Mouse (Mus musculus) midbrain, embryonic 13.5 days (tissue): ENCODE measurements around the gene Spcs2. TPM values are rescaled to one million over a fixed set of nuclear protein-coding genes. Genes with fewer than 3 reads are reported as not detected.

Experiments used
- ATAC-seq: fragments of 200-750 bp; cut with Nextera tagmentation; 2 replicates; pipeline ENCODE4 v1.8.0; 2017; ENCODE audit warnings: mild to moderate bottlenecking, moderate TSS enrichment, moderate library complexity
- H3K27ac ChIP-seq: fragments of 300-500 bp; sonication (generic); 2 replicates; pipeline ENCODE4 v1.5.1; 2015; ENCODE audit warnings: inconsistent platforms, mild to moderate bottlenecking, moderate library complexity
- H3K27me3 ChIP-seq: fragments of 300-500 bp; sonication (generic); 2 replicates; pipeline ENCODE4 v1.6.1; 2015; ENCODE audit warnings: mild to moderate bottlenecking, inconsistent platforms
- H3K36me3 ChIP-seq: fragments of 300-500 bp; sonication (generic); 2 replicates; pipeline ENCODE4 v1.6.1; 2015; ENCODE audit warnings: mild to moderate bottlenecking, inconsistent platforms
- H3K4me1 ChIP-seq: fragments of 300-500 bp; sonication (generic); replicated peaks from 2 replicates; pipeline ENCODE4 v1.6.1; 2015; ENCODE audit warnings: inconsistent platforms
- H3K4me2 ChIP-seq: fragments of 300-500 bp; sonication (generic); replicated peaks from 2 replicates; pipeline ENCODE4 v1.6.1; 2015; ENCODE audit warnings: moderate library complexity, mild to moderate bottlenecking, inconsistent platforms
- H3K4me3 ChIP-seq: fragments of 300-500 bp; sonication (generic); replicated peaks from 2 replicates; pipeline ENCODE4 v1.5.1; 2015; ENCODE audit warnings: mild to moderate bottlenecking, inconsistent platforms
- H3K9ac ChIP-seq: fragments of 300-500 bp; sonication (generic); replicated peaks from 2 replicates; pipeline ENCODE4 v1.6.1; 2015; ENCODE audit warnings: mild to moderate bottlenecking, inconsistent platforms
- H3K9me3 ChIP-seq: fragments of 300-500 bp; sonication (generic); 2 replicates; pipeline ENCODE4 v1.6.1; 2016; ENCODE audit warnings: mild to moderate bottlenecking, inconsistent platforms
- WGBS: fragments of 180-500 bp; shearing (Covaris S2); methylation state at CpG from one replicate; pipeline ENCODE4 v1.1.7; 2015; 5-methylcytosine and 5-hydroxymethylcytosine counted together
- polyA plus RNA-seq: library from polyadenylated mRNA; unstranded; fragments of >200 nt; fragmentation: Nextera tagmentation; extraction: Ambion mirVana; gene quantifications from 2 replicates; pipeline ENCODE4 v1.2.1, GENCODE M21; 2015

Gene Spcs2
- polyA plus RNA-seq, 1 experiment from 2014 or later = 326 TPM

DNA sequence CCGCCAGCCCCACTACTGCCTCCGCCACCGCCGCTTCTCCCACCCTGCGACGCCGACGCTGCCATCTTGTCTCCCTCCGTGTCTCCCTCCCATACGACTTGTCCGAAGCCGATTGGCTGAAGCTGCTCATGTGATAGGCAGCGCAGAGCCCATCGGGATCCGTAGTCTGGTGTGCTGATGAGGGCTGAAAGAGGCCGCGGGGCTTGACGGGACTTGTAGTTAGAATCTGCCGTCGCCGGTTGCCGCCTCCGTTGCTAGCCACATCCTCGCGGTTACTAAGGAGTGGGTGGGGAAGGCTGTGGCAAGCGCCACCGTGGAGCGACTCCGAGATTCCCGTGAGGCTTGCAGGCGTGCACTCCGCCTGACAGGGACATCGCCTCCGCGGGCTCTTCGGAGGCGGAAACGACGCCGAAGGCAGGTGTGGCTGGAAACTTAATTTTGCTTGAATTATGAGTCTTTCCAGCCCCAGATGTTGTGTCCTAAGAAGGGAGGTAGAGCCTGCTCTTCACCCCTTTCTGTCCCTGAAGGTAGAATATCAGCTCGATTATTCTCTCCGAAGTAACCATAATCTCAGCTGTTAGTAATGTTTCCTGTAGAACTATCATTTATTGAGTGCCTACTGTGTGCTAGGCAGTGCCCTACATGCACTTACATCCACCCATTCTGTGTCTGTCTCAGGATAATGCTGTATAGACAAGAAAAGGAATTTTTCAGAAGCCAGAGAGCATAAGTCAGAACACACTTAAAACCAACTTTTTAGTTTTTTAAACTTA is 4.3 kb downstream of the Spcs2 start, which contains the start of gene Xrra1:
Xrra1 (plus strand) TSS at position 304 of the 773 bp plus-strand sequence.
- H3K4me3 ChIP-seq = peak within 1 kb of the TSS; percentile 87
- H3K9me3 ChIP-seq = no peaks in the 10 kb centered on the region
- under 1% methylated on average over 42 of the region's 42 CpGs for WGBS
- H3K27me3 ChIP-seq = no peaks in the 10 kb centered on the region
- peak within 1 kb of the TSS; percentile 92 for H3K9ac ChIP-seq
- H3K36me3 ChIP-seq = peaks cover 15% of the 10 kb centered on the region
- peak within 1 kb of the TSS; percentile 85 for H3K27ac ChIP-seq
- ATAC-seq = peak; percentile 99
- H3K4me1 ChIP-seq = peaks cover 20% of the 10 kb centered on the region
- H3K4me2 ChIP-seq = peak within 1 kb of the TSS; percentile 96

DNA sequence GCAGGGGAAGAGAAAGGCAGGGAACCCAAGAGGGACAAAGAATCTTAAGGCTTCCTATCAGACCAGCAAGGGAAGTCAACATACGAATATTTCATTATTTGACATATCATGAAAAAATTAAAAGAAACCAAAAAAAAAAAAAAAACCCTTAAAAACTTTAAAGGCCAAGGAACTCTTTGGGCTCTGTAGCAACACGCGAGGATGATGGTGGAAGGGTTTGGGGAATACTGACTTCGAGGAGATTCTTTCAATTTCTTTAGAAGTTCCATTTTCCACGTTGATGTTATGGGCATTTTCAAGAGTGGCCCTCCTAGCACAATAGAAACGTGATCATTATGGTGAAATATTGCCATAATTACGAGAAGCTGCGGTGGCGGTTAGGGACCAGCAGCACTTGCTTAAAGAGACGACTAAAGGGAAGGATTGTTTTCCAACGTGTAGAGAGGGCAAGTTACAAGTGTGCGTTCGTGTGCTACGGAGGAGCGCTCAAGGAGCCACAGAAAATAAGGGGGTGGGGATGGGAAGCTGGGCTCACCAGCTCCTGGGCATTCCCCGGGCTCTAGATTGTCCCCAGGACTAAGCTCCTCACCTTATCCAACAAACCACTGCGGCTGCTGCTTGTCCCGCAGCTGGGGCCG is 5.0 kb downstream of the Spcs2 start:
- peaks cover 18% of the 10 kb centered on the region for H3K4me1 ChIP-seq
- peak; percentile 84 for ATAC-seq

DNA sequence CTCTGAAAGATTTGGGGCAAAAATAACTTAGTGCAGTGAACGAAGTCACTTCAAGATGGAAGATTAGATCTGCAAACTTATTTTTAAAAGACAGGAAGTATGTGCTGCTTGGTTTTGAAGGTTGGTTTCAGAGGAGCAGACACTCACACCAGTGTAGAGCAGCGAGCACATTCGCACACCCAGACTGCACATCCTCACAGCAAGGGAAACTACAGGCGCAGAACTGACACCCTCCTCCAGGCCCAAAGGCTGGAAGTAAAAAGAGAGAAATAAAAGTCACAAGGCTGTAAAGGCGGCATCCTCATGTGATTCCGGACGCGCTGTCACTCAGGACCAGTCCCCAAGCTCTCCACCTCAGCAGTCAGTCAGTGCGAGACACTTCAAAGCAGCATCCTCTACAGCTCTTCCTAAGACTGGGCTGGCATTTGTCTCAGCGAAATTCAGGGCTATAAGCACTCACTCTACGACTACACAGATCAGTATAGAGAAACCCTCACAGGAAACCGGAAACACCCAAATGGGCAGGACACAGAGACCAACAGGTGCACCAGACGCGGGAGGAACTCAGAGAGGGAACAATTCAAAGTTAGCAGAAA is 6.9 kb downstream of the Spcs2 start:
- WGBS = 95% methylated on average over 14 of the region's 14 CpGs
- Histone ChIP-seq H3K27ac (no peak overlapping the region), H3K4me1 (peaks cover 27% of the 10 kb centered on the region), H3K9ac (0 out of 2 replicates have a peak overlapping the region, but pooled peaks have one; percentile 14), H3K36me3 (peaks cover 30% of the 10 kb centered on the region), H3K4me3 (no peak overlapping the region), H3K27me3 (no peaks in the 10 kb centered on the region), H3K9me3 (no peaks in the 10 kb centered on the region), H3K4me2 (no peak overlapping the region)
- no peak for ATAC-seq

More for the DNA sequence above, 5.0 kb downstream of the Spcs2 start:
- Histone ChIP-seq H3K9ac (peak overlapping the region; percentile 92), H3K36me3 (peaks cover 22% of the 10 kb centered on the region), H3K9me3 (no peaks in the 10 kb centered on the region), H3K27ac (peak overlapping the region; percentile 85), H3K4me3 (peak overlapping the region; percentile 87), H3K27me3 (no peaks in the 10 kb centered on the region), H3K4me2 (peak overlapping the region; percentile 96)
- 1% methylated on average over 19 of the region's 19 CpGs for WGBS

DNA sequence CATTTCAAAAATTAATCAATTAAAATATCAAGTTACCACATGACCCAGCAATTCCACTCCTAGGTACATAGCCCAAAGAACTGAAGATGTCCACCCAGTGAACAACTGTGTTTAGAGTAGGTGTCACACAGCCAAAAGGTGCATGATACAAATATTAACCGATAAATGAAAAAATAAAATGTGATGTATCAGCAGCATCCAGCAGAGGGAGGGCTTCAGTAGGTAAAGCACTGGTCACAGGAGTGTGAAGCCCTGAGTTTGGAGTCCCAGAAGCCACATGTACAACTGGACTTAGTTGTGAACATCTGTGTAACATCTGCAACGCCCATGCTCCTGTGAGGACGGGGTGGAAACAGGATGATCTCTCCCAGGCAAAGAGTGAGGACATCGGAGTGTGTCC is 9.0 kb downstream of the Spcs2 start:
- ATAC-seq = no peak

DNA sequence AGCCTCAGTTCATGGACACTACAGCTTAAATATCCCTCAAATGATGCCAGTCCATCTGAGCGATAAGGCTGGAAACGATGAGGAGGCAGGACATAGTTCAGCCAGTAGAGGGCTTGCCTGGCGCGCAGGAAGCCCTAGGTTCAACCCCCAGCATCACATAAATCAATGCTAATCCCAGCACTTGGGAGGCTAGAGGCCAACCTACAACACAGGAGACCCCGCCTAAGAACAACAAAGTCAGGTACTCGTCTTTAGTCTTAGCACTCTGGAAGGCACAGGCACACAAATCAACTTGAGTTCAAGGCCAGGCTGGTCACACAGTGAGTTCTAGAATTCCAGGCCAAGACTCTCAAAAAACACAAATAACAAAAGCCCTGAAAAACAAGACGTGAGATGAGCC is 9.9 kb downstream of the Spcs2 start:
- Histone ChIP-seq H3K4me1 (peaks cover 36% of the 10 kb centered on the region), H3K9me3 (no peaks in the 10 kb centered on the region), H3K4me2 (no peak overlapping the region), H3K36me3 (peaks cover 34% of the 10 kb centered on the region), H3K27ac (no peak overlapping the region), H3K4me3 (no peak overlapping the region), H3K27me3 (no peaks in the 10 kb centered on the region), H3K9ac (no peak overlapping the region)
- ATAC-seq = no peak
- WGBS = 88% methylated on average over 7 of the region's 7 CpGs

More for the DNA sequence above, 9.0 kb downstream of the Spcs2 start:
- Histone ChIP-seq H3K36me3 (peaks cover 30% of the 10 kb centered on the region), H3K9ac (no peak overlapping the region), H3K27me3 (no peaks in the 10 kb centered on the region), H3K27ac (no peak overlapping the region), H3K4me1 (peaks cover 36% of the 10 kb centered on the region), H3K4me2 (no peak overlapping the region), H3K4me3 (no peak overlapping the region), H3K9me3 (no peaks in the 10 kb centered on the region)
- WGBS = 94% methylated on average over 4 of the region's 4 CpGs

DNA sequence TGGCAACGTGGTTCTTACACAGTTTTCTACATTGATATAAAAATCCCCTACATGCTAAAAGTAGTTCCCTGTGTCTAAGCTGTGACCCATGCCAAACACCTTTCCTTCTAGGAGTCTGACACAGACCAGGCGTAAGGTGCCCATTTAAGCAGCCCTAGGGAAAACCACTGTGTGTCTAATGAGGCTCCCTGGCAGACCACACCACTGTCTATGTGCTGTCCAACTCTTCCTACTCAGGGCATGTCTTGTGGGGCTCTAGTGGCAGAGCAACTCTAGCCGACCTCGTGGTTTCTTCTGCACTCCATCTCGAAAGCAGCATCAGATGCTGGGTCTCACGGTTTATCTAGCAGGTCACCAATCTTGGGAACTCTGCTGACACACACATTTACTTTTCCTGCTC is 11.6 kb downstream of the Spcs2 start:
- WGBS = 87% methylated on average over 6 of the region's 6 CpGs
- peaks cover 24% of the 10 kb centered on the region for H3K4me1 ChIP-seq
- H3K4me3 ChIP-seq = no peak overlapping the region
- no peak overlapping the region for H3K9ac ChIP-seq
- H3K4me2 ChIP-seq = no peak overlapping the region
- H3K36me3 ChIP-seq = peaks cover 46% of the 10 kb centered on the region
- H3K27ac ChIP-seq = no peak overlapping the region
- ATAC-seq = no peak
- H3K9me3 ChIP-seq = no peaks in the 10 kb centered on the region
- H3K27me3 ChIP-seq = no peaks in the 10 kb centered on the region

DNA sequence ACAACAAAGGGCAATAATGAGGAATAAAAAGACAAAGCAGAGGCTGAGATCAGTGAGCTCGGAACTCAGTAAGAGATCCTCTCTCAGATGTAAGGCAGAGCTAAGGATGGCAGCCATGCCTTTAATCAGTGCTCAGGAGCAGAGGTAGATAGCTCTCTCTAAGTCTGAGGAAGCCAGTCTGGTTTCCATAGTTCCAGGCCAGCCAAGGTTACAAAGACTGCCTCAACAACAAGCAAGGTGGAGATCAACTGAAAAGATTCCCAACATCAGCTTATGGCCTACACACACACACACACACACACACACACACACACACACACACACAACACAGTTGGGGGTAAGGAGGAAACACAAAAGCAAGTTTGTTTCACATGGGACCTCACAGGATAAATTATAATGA is 12.1 kb downstream of the Spcs2 start:
- Histone ChIP-seq H3K4me1 (peaks cover 19% of the 10 kb centered on the region), H3K36me3 (peaks cover 49% of the 10 kb centered on the region), H3K9me3 (no peaks in the 10 kb centered on the region), H3K4me2 (no peak overlapping the region), H3K27ac (peak overlapping the region; percentile 39; the same call in 1 of the 2 replicates), H3K4me3 (no peak overlapping the region), H3K27me3 (no peaks in the 10 kb centered on the region), H3K9ac (no peak overlapping the region)
- 48% methylated on average over 1 of the region's 1 CpGs for WGBS
- ATAC-seq = no peak

DNA sequence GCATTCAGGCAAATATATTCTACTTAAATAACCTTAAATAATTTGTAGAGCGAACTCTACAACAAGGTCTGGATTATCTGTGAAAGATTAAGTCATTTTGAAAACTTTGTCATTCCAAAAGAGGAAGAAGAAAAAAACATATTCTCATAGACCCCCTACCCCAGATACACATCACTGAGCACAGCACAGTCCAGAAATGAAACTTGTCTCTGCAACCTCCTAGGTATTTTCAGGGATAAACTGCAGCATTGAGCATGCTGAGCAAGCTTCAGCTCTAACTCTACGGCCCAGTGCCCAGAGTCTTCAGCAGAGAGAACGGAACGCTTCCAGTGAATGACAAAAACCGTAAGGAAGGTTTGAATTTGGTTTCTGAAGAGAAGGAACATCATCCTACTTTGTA is 12.7 kb downstream of the Spcs2 start:
- WGBS = 66% methylated on average over 5 of the region's 5 CpGs
- Histone ChIP-seq H3K4me1 (peaks cover 18% of the 10 kb centered on the region), H3K4me2 (no peak overlapping the region), H3K27ac (0 out of 2 replicates have a peak overlapping the region, but pooled peaks have one; percentile 30), H3K9me3 (no peaks in the 10 kb centered on the region), H3K9ac (no peak overlapping the region), H3K36me3 (peaks cover 53% of the 10 kb centered on the region), H3K4me3 (no peak overlapping the region), H3K27me3 (no peaks in the 10 kb centered on the region)
- ATAC-seq = no peak

DNA sequence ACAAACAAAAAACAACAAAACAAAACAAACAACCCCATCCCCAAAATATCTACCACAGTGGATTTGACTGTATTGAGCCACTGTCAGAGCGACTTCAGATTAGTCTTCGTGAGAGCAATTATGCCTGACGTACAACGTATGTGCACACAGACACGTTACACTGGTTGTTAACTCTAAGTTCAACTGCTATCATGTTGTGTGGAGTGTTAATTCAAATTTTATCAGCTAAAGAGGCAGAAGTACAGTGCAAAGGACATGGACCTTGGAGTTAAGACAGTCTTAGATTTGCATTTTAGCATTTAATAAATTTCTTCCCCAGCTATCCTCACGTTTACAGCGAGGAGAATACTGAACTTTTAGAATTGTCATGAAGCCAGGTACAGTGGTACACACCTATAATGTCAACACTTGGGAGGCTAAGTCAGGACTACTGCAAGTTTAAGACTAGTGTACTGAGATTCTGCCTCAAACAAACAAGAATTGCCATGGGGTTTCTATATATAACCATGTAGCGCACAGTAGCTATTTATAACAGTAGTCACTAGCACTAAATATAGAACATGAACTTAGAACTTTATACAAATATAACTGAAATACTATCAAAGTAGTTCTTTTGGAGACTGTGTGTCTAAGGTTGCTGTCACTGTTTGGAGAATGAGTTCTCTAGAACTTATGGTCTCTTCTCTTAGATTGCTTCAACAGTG is 17.6 kb downstream of the Spcs2 start:
- H3K27ac ChIP-seq = no peak overlapping the region
- H3K27me3 ChIP-seq = no peaks in the 10 kb centered on the region
- peaks cover 72% of the 10 kb centered on the region for H3K36me3 ChIP-seq
- H3K4me2 ChIP-seq = no peak overlapping the region
- H3K4me3 ChIP-seq = no peak overlapping the region
- 97% methylated on average over 8 of the region's 8 CpGs for WGBS
- no peaks in the 10 kb centered on the region for H3K9me3 ChIP-seq
- H3K4me1 ChIP-seq = peaks cover 2% of the 10 kb centered on the region
- H3K9ac ChIP-seq = no peak overlapping the region
- no peak for ATAC-seq

DNA sequence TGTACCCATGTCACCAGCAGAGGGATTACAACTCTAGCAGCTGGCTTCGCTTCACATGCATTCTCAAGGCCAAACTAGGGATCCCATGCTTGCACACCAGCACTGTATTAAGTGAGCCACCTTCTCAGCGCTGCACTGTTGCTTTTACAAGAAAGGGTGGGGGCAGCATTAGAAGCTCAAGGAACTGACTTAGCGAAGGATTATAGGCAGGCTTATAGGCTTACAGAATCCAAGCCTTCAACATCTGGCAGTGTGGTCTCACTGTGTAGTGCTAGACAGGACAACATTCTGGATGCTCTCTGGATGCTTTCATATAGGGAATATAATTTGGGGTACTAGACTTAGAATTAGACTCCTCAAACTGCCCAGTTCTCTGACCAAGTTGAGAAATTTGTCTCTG is 25.0 kb downstream of the Spcs2 start:
- no peaks in the 10 kb centered on the region for H3K9me3 ChIP-seq
- H3K27ac ChIP-seq = no peak overlapping the region
- H3K4me1 ChIP-seq = no peaks in the 10 kb centered on the region
- peaks cover 66% of the 10 kb centered on the region for H3K36me3 ChIP-seq
- no peak overlapping the region for H3K9ac ChIP-seq
- no peaks in the 10 kb centered on the region for H3K27me3 ChIP-seq
- H3K4me2 ChIP-seq = no peak overlapping the region
- no peak overlapping the region for H3K4me3 ChIP-seq
- WGBS = 90% methylated on average over 3 of the region's 3 CpGs
- no peak for ATAC-seq

DNA sequence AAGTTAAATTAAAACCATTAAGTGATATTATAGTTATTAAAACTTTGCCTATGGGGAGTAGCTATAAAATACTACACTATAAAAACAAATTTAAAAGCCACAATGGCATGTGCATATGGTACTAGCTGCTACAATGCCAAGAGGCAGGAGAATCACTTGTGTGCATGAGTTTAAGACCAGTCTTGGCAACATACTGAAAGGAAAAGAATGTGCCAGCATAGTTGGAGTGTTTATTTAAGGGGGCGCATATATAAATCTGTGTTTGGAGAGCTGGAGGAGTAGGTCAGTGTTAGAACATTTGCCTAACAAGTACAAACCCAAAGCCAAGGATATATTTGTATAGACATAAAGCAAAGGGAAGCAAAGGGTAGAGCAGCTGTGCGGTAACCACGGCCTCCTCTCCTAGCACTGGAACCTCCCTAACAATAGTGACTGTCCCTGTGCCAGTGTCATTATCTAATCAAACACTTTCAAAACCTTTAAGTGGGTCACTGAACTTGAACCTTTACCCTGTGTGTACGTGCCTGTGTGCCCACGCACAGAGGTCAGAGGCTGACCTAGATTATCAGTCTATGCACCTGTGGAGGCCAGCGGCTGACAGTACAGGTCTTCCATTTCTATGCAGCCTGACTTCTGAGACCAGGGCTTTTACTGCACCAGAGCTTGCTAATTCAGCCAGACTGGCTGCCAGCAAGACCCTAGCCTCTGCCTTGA is 25.7 kb downstream of the Spcs2 start:
- Histone ChIP-seq H3K27ac (no peak overlapping the region), H3K4me1 (no peaks in the 10 kb centered on the region), H3K27me3 (no peaks in the 10 kb centered on the region), H3K9ac (no peak overlapping the region), H3K4me2 (no peak overlapping the region), H3K36me3 (peaks cover 59% of the 10 kb centered on the region), H3K9me3 (no peaks in the 10 kb centered on the region), H3K4me3 (no peak overlapping the region)
- no peak for ATAC-seq
- 93% methylated on average over 6 of the region's 6 CpGs for WGBS
